Mouse (Mus musculus): ENCODE measurements around the gene Calu. TPM values are rescaled to one million over a fixed set of nuclear protein-coding genes. Genes with fewer than 3 reads are reported as not detected.
A peak's percentile ranks its signal among the peaks of the same experiment; 100 is the strongest.
"Not testable (repeated sequence)": the region's sequence is repeated elsewhere in the genome, so short reads cannot be mapped to it uniquely, and the experiment has no call there.

The Calu gene
- total RNA-seq, 1 experiment = 321 TPM

DNA sequence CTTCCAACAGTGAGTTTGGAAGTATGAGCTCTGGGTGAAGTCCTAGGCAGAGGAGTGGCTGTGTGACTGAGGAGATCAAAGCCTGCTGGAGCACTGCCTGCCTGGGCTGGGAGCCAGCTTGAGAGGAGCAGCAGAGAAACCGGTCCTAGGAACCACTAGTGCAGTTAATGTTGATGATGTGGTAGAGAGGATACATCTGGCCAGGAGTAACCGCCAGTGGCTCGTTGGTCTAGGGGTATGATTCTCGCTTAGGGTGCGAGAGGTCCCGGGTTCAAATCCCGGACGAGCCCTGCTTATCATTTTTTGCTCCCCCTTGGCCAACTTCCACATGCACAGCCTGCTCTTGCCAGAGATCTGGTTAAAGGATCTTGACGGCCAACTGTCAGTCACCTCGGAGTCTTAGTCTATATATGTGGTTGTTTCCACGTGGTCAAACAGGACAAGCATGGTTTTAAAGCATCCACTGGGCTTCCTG, 40.8 kb downstream of the Calu start:
- TF ChIP-seq HCFC1 (IDR thresholded peaks at IDR 0.05; ENCODE audit: borderline replicate concordance, insufficient read depth, low read length) (no peak), ZC3H11A (IDR thresholded peaks at IDR 0.05; ENCODE audit: borderline replicate concordance, low read depth, low read length) (no peak), ZNF384 (IDR thresholded peaks at IDR 0.05; ENCODE audit: low read depth, low read length) (no peak), CHD2 (IDR thresholded peaks at IDR 0.05; ENCODE audit: low read depth, low read length) (no peak), MAFK (IDR thresholded peaks at IDR 0.05; ENCODE audit: insufficient read depth, low read depth, low read length) (no peak)
- H3K9ac ChIP-seq (ENCODE audit: insufficient read depth, low read depth, low read length, poor library complexity, severe bottlenecking) = no peak overlapping the region
- DNase-seq (ENCODE audit: low read depth, low spot score) = no peak
- peak overlapping the region in 1 of 2 experiments; percentile 60; a peak in 2 of 4 replicates for H3K4me3 ChIP-seq (ENCODE audit: insufficient read depth in 1 of 2, low read depth in 1 of 2, low read length in 2 of 2, poor library complexity in 1 of 2, severe bottlenecking in 1 of 2)
- no peak overlapping the region for H3K27ac ChIP-seq (ENCODE audit: insufficient read depth, low read depth, low read length, poor library complexity, severe bottlenecking)
- in situ Hi-C loops (cut with MboI; ENCODE audit: low sequenced_read_pairs in 2 of 2, unreplicated experiment in 2 of 2) = no loop called here
- H3K36me3 ChIP-seq (ENCODE audit: control insufficient read depth, insufficient read depth, low read length, poor library complexity, severe bottlenecking) = no peaks in the 10 kb centered on the region
- no peaks in the 10 kb centered on the region for H3K9me3 ChIP-seq (ENCODE audit: control insufficient read depth, insufficient read depth, low read depth, low read length)
- H3K4me1 ChIP-seq (ENCODE audit: control insufficient read depth in 2 of 2, insufficient read depth in 2 of 2, low read length in 2 of 2, poor library complexity in 1 of 2) = peaks cover 0 to 6% of the 10 kb centered on the region in 2 experiments; a peak in 2 of 4 replicates

DNA sequence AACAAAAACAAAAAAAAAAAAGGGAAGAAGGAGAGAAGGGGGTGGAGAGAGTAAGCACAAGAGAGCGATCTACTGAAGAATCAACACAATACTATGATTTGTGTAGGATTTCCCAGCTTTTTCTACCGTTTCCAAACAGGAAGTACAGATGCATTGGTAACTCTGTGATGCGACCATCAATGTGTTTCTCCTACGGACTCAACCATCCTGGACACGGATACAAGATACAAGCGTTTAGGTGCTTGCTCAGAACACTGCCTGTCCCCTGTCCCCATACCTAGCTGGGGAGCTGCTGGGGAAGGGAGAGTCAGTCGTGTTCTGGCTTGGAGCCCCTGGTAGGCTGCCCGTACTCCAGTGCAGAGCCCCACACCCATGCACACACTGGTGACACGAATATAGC, 41.6 kb downstream of the Calu start:
- no peaks in the 10 kb centered on the region for H3K36me3 ChIP-seq (ENCODE audit: control insufficient read depth, insufficient read depth, low read length, poor library complexity, severe bottlenecking)
- no peak for TF ChIP-seq ZC3H11A (IDR thresholded peaks at IDR 0.05; ENCODE audit: borderline replicate concordance, low read depth, low read length)
- no peak for TF ChIP-seq MAFK (IDR thresholded peaks at IDR 0.05; ENCODE audit: insufficient read depth, low read depth, low read length)
- no peak for TF ChIP-seq CHD2 (IDR thresholded peaks at IDR 0.05; ENCODE audit: low read depth, low read length)
- TF ChIP-seq ZNF384 (IDR thresholded peaks at IDR 0.05; ENCODE audit: low read depth, low read length) = no peak
- no peak for TF ChIP-seq HCFC1 (IDR thresholded peaks at IDR 0.05; ENCODE audit: borderline replicate concordance, insufficient read depth, low read length)
- H3K9me3 ChIP-seq (ENCODE audit: control insufficient read depth, insufficient read depth, low read depth, low read length) = no peaks in the 10 kb centered on the region
- no peak overlapping the region for H3K27ac ChIP-seq (ENCODE audit: insufficient read depth, low read depth, low read length, poor library complexity, severe bottlenecking)
- H3K4me3 ChIP-seq (ENCODE audit: insufficient read depth in 1 of 2, low read depth in 1 of 2, low read length in 2 of 2, poor library complexity in 1 of 2, severe bottlenecking in 1 of 2) = no peak overlapping the region
- H3K9ac ChIP-seq (ENCODE audit: insufficient read depth, low read depth, low read length, poor library complexity, severe bottlenecking) = no peak overlapping the region
- H3K4me1 ChIP-seq (ENCODE audit: control insufficient read depth in 2 of 2, insufficient read depth in 2 of 2, low read length in 2 of 2, poor library complexity in 1 of 2) = peaks cover 0 to 6% of the 10 kb centered on the region in 2 experiments; a peak in 2 of 4 replicates
- in situ Hi-C loops (cut with MboI; ENCODE audit: low sequenced_read_pairs in 2 of 2, unreplicated experiment in 2 of 2) = no loop called here
- DNase-seq (ENCODE audit: low read depth, low spot score) = no peak

DNA sequence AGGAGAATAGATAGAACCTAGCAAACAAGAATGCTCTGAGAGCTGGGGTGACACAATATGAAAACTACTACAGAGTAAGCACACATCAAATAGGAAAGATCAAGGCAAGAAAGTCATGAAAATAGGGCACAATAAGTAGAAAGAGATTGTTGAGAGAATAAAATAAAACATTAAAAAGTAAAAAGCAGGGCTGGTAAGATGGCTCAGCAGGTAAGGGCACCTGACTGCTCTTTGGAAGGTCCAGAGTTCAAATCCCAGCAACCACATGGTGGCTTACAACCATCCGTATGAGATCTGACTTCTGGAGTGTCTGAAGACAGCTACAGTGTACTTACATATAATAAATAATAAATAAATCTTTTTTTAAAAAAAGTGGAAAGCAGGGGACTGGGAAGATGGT, 42.6 kb downstream of the Calu start:
- in situ Hi-C loops (cut with MboI; ENCODE audit: low sequenced_read_pairs in 2 of 2, unreplicated experiment in 2 of 2); H3K4me1 ChIP-seq (ENCODE audit: control insufficient read depth in 2 of 2, insufficient read depth in 2 of 2, low read length in 2 of 2, poor library complexity in 1 of 2); H3K4me3 ChIP-seq (ENCODE audit: insufficient read depth in 1 of 2, low read depth in 1 of 2, low read length in 2 of 2, poor library complexity in 1 of 2, severe bottlenecking in 1 of 2); DNase-seq (ENCODE audit: low read depth, low spot score); H3K27ac ChIP-seq (ENCODE audit: insufficient read depth, low read depth, low read length, poor library complexity, severe bottlenecking); H3K36me3 ChIP-seq (ENCODE audit: control insufficient read depth, insufficient read depth, low read length, poor library complexity, severe bottlenecking); H3K9ac ChIP-seq (ENCODE audit: insufficient read depth, low read depth, low read length, poor library complexity, severe bottlenecking); H3K9me3 ChIP-seq (ENCODE audit: control insufficient read depth, insufficient read depth, low read depth, low read length): not testable (repeated sequence)

DNA sequence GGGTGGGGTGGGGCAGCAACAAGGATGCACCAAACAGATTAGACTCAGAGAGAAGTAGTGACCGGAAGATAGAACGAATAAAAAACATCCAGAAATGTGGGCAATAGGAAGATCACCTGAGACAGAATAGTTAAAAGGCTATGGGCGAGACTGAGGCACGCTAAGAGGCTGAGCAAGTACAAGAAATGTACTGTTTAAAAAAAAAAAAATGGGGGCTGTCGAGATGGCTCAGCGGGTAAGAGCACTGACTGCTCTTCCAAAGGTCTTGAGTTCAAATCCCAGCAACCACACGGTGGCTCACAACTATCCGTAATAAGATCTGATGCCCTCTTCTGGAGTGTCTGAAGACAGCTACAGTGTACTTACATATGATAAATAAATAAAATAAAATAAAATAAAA, 43.4 kb downstream of the Calu start:
- H3K4me3 ChIP-seq (ENCODE audit: insufficient read depth in 1 of 2, low read depth in 1 of 2, low read length in 2 of 2, poor library complexity in 1 of 2, severe bottlenecking in 1 of 2); in situ Hi-C loops (cut with MboI; ENCODE audit: low sequenced_read_pairs in 2 of 2, unreplicated experiment in 2 of 2); H3K4me1 ChIP-seq (ENCODE audit: control insufficient read depth in 2 of 2, insufficient read depth in 2 of 2, low read length in 2 of 2, poor library complexity in 1 of 2); H3K9ac ChIP-seq (ENCODE audit: insufficient read depth, low read depth, low read length, poor library complexity, severe bottlenecking); DNase-seq (ENCODE audit: low read depth, low spot score); H3K9me3 ChIP-seq (ENCODE audit: control insufficient read depth, insufficient read depth, low read depth, low read length); H3K36me3 ChIP-seq (ENCODE audit: control insufficient read depth, insufficient read depth, low read length, poor library complexity, severe bottlenecking); H3K27ac ChIP-seq (ENCODE audit: insufficient read depth, low read depth, low read length, poor library complexity, severe bottlenecking): not testable (repeated sequence)

DNA sequence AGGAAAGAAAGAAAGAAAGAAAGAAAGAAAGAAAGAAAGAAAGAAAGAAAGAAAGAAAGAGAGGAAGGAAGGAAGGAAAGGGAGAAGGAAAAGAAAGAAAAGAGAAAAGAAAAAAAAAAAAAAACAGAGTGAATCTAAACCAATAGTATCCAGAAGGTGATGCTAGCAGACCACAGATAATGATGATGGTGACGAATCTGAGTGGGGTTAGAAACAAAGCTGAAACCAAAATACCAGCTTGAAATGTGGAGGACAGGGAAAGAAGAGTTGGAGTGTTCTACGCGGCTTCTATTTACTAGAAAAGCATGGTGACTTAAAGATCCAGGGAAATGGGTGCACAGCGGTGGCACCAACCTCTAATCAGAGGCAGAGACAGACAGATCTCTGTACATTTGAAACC, 43.9 kb downstream of the Calu start:
- Histone ChIP-seq H3K4me1 (ENCODE audit: control insufficient read depth in 2 of 2, insufficient read depth in 2 of 2, low read length in 2 of 2, poor library complexity in 1 of 2) (peaks cover 0 to 9% of the 10 kb centered on the region in 2 experiments; a peak in 2 of 4 replicates), H3K36me3 (ENCODE audit: control insufficient read depth, insufficient read depth, low read length, poor library complexity, severe bottlenecking) (no peaks in the 10 kb centered on the region), H3K27ac (ENCODE audit: insufficient read depth, low read depth, low read length, poor library complexity, severe bottlenecking) (no peak overlapping the region), H3K9ac (ENCODE audit: insufficient read depth, low read depth, low read length, poor library complexity, severe bottlenecking) (no peak overlapping the region), H3K4me3 (ENCODE audit: insufficient read depth in 1 of 2, low read depth in 1 of 2, low read length in 2 of 2, poor library complexity in 1 of 2, severe bottlenecking in 1 of 2) (no peak overlapping the region), H3K9me3 (ENCODE audit: control insufficient read depth, insufficient read depth, low read depth, low read length) (no peaks in the 10 kb centered on the region)
- in situ Hi-C loops (cut with MboI; ENCODE audit: low sequenced_read_pairs in 2 of 2, unreplicated experiment in 2 of 2) = no loop called here
- DNase-seq (ENCODE audit: low read depth, low spot score) = no peak
- TF ChIP-seq ZNF384 (IDR thresholded peaks at IDR 0.05; ENCODE audit: low read depth, low read length) = no peak
- no peak for TF ChIP-seq MAFK (IDR thresholded peaks at IDR 0.05; ENCODE audit: insufficient read depth, low read depth, low read length)
- TF ChIP-seq ZC3H11A (IDR thresholded peaks at IDR 0.05; ENCODE audit: borderline replicate concordance, low read depth, low read length) = no peak
- TF ChIP-seq CHD2 (IDR thresholded peaks at IDR 0.05; ENCODE audit: low read depth, low read length) = no peak
- TF ChIP-seq HCFC1 (IDR thresholded peaks at IDR 0.05; ENCODE audit: borderline replicate concordance, insufficient read depth, low read length) = no peak
